Mouse (Mus musculus) layer of hippocampus, adult 9-11 months (tissue): ENCODE results near the gene Slc43a3.
"Not testable (repeated sequence)": the region's sequence is repeated elsewhere in the genome, so short reads cannot be mapped to it uniquely, and the experiment has no call there.

ENCODE experiments used
- DNase-seq: peaks from one replicate; pipeline ENCODE4 v3.0.0; 2022

The Slc43a3 gene

GRCm38 (mm10) chr2:84936474-84937429 is at the start of gene Slc43a3:
Gene Slc43a3 (plus strand): TSS chr2:84936579.
- DNase-seq = no peak

GRCm38 (mm10) chr2:84886821-84887281 is 49.5 kb upstream of the Slc43a3 start:
- DNase-seq = no peak

- DNase-seq = peak; percentile 77
Observed at GRCm38 (mm10) chr2:84887411-84888271, 48.7 kb upstream of the Slc43a3 start.

GRCm38 (mm10) chr2:84888657-84889315 is 47.6 kb upstream of the Slc43a3 start:
- DNase-seq = peak; percentile 86

- no peak for DNase-seq
Observed at GRCm38 (mm10) chr2:84889316-84890044, 46.9 kb upstream of the Slc43a3 start.

GRCm38 (mm10) chr2:84890045-84890340 is 46.4 kb upstream of the Slc43a3 start:
- DNase-seq = peak; percentile 75

- no peak for DNase-seq
Observed at GRCm38 (mm10) chr2:84893359-84893758, 43.0 kb upstream of the Slc43a3 start.

- DNase-seq = no peak
Observed at GRCm38 (mm10) chr2:84895495-84896198, 40.7 kb upstream of the Slc43a3 start.

GRCm38 (mm10) chr2:84896686-84897085 is 39.7 kb upstream of the Slc43a3 start:
- DNase-seq = not testable (repeated sequence)

GRCm38 (mm10) chr2:84912722-84913121 is 23.7 kb upstream of the Slc43a3 start:
- no peak for DNase-seq

GRCm38 (mm10) chr2:84913881-84914280 is 22.5 kb upstream of the Slc43a3 start:
- no peak for DNase-seq

- DNase-seq = no peak
Observed at GRCm38 (mm10) chr2:84915330-84915729, 21.0 kb upstream of the Slc43a3 start.

- no peak for DNase-seq
Observed at GRCm38 (mm10) chr2:84916548-84917320, 19.6 kb upstream of the Slc43a3 start.

GRCm38 (mm10) chr2:84918188-84918587 is 18.2 kb upstream of the Slc43a3 start:
- no peak for DNase-seq

- DNase-seq = no peak
Observed at GRCm38 (mm10) chr2:84919601-84920108, 16.7 kb upstream of the Slc43a3 start.

GRCm38 (mm10) chr2:84930186-84930585 is 6.2 kb upstream of the Slc43a3 start:
- DNase-seq = no peak

GRCm38 (mm10) chr2:84933992-84934648 is 2.3 kb upstream of the Slc43a3 start:
- DNase-seq = no peak

- DNase-seq = no peak
Observed at GRCm38 (mm10) chr2:84934649-84935007, 1.8 kb upstream of the Slc43a3 start.

GRCm38 (mm10) chr2:84935065-84935464 is 1.3 kb upstream of the Slc43a3 start:
- DNase-seq = no peak

GRCm38 (mm10) chr2:84937491-84938150 is 1.2 kb downstream of the Slc43a3 start:
- DNase-seq = no peak
